Mouse (Mus musculus) megakaryocyte, embryonic 14.5 days (primary cell): Measurements from ENCODE around the gene Tmem87a.

Experiments used
- FLI1 ChIP-seq: IDR thresholded peaks from 2 replicates; pipeline ENCODE4 v1.6.1; 2012; ENCODE audit warnings: low read length, inconsistent platforms, mixed read lengths
- GATA1 ChIP-seq: IDR thresholded peaks from 3 replicates; pipeline ENCODE4 v1.6.1; 2012; ENCODE audit warnings: mixed read lengths, low read length, inconsistent platforms, borderline replicate concordance

DNA sequence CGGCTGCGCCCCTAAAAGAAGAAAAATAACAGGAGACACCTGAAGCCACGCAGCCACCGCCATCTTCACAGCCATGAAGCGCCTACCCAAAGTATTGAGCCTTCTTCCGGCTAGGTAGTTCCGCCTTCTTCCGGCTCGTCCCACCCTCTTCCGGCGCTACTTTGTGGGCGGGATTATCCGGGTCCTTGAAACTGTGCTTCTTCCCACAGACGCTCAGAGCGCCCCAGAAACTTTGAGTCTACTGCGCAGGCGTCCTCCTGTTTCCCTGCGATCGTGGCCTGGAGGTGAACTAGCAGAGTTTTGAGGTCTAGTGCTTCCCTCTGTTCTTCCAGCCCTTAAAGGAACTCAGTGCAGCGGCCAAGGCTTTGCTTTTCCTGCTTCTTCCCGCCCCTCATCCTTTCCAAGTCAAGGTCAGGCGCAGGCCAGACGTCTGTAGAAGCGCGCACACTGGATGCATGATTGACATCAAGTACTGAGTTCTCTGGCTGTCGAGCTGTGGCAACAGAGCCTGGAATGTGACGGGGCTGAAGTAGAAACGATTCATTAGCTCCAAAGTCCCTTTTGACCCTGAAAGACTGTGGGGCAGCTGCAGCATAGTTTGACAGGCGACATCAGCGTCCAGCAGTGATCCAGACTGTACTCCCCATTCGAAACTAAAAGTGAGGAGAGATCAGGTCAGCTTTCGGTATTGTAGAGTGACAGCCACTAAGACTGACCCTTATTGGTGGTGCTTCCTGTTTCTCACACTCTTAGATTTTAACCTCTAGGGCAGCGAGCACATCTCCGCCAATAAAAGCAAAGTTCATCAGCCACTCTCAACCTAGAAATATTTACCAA, at the start of gene Tmem87a:
- TF ChIP-seq GATA1 (no peak), FLI1 (peak; percentile 67; the same call in 1 of the 2 replicates)
